Mouse (Mus musculus) forebrain, embryonic 12.5 days (tissue): ENCODE measurements around the gene Fth1. TPM values are rescaled to one million over a fixed set of nuclear protein-coding genes. Genes with fewer than 3 reads are reported as not detected.

Source experiments
- ATAC-seq: fragments of 200-750 bp; cut with Nextera tagmentation; 2 replicates; pipeline ENCODE4 v1.8.0; 2017; ENCODE audit warnings: moderate TSS enrichment; ENCODE audit not compliant: low FRiP score
- H3K27ac ChIP-seq: fragments of 300-500 bp; sonication (generic); 2 replicates; pipeline ENCODE4 v1.5.1; 2016; ENCODE audit warnings: mild to moderate bottlenecking
- H3K27me3 ChIP-seq: fragments of 300-500 bp; sonication (generic); 2 replicates; pipeline ENCODE4 v1.6.1; 2016; ENCODE audit warnings: mild to moderate bottlenecking
- H3K36me3 ChIP-seq: fragments of 300-500 bp; sonication (generic); replicated peaks from 2 replicates; pipeline ENCODE4 v1.6.1; 2016; ENCODE audit warnings: mild to moderate bottlenecking
- H3K4me1 ChIP-seq: fragments of 300-500 bp; sonication (generic); 2 replicates; pipeline ENCODE4 v1.6.1; 2016
- H3K4me2 ChIP-seq: fragments of 300-500 bp; sonication (generic); 2 replicates; pipeline ENCODE4 v1.6.1; 2016; ENCODE audit warnings: mild to moderate bottlenecking, moderate library complexity
- H3K4me3 ChIP-seq: fragments of 300-500 bp; sonication (generic); replicated peaks from 2 replicates; pipeline ENCODE4 v1.5.1; 2016; ENCODE audit warnings: mild to moderate bottlenecking
- H3K9ac ChIP-seq: fragments of 300-500 bp; sonication (generic); 2 replicates; pipeline ENCODE4 v1.6.1; 2016; ENCODE audit warnings: mild to moderate bottlenecking
- H3K9me3 ChIP-seq: fragments of 300-500 bp; sonication (generic); 2 replicates; pipeline ENCODE4 v1.6.1; 2016
- WGBS: fragments of 180-500 bp; shearing (Covaris S2); methylation state at CpG from one replicate; pipeline ENCODE4 v1.1.7; 2016; 5-methylcytosine and 5-hydroxymethylcytosine counted together
- polyA plus RNA-seq: library from polyadenylated mRNA; unstranded; fragments of >200 nt; fragmentation: Nextera tagmentation; extraction: Ambion mirVana; gene quantifications from 2 replicates; pipeline ENCODE4 v1.2.1, GENCODE M21; 2016

Fth1 gene
- polyA plus RNA-seq, 1 experiment from 2014 or later: 1,358 TPM

- ATAC-seq: no peak
- Histone ChIP-seq H3K4me1 (peaks cover 21% of the 10 kb centered on the region), H3K9me3 (no peaks in the 10 kb centered on the region), H3K36me3 (no peaks in the 10 kb centered on the region), H3K4me2 (no peak overlapping the region), H3K27me3 (peaks cover 12% of the 10 kb centered on the region; the same call in 1 of the 2 replicates), H3K9ac (no peak overlapping the region), H3K4me3 (no peak overlapping the region), H3K27ac (no peak overlapping the region)
- 79% methylated on average over 2 of the region's 2 CpGs for WGBS
Measured at GRCm38 (mm10) chr19:10021981-10022380, 41.6 kb downstream of the Fth1 start.

GRCm38 (mm10) chr19:10022414-10023303 is 42.3 kb downstream of the Fth1 start:
- ATAC-seq: no peak
- Histone ChIP-seq H3K9ac (peak overlapping the region; percentile 22; the same call in 1 of the 2 replicates), H3K9me3 (no peaks in the 10 kb centered on the region), H3K27me3 (peaks cover 12% of the 10 kb centered on the region; the same call in 1 of the 2 replicates), H3K4me2 (no peak overlapping the region), H3K36me3 (no peaks in the 10 kb centered on the region), H3K27ac (0 out of 2 replicates have a peak overlapping the region, but pooled peaks have one; percentile 25), H3K4me3 (no peak overlapping the region), H3K4me1 (peaks cover 16% of the 10 kb centered on the region)
- WGBS: 64% methylated on average over 5 of the region's 5 CpGs

GRCm38 (mm10) chr19:10023304-10023758 is 42.9 kb downstream of the Fth1 start:
- Histone ChIP-seq H3K4me1 (peaks cover 11% of the 10 kb centered on the region), H3K27ac (0 out of 2 replicates have a peak overlapping the region, but pooled peaks have one; percentile 9), H3K4me3 (no peak overlapping the region), H3K4me2 (no peak overlapping the region), H3K9ac (no peak overlapping the region), H3K27me3 (peaks cover 12% of the 10 kb centered on the region; the same call in 1 of the 2 replicates), H3K36me3 (no peaks in the 10 kb centered on the region), H3K9me3 (no peaks in the 10 kb centered on the region)
- no peak for ATAC-seq
- 68% methylated on average over 9 of the region's 9 CpGs for WGBS

GRCm38 (mm10) chr19:10025169-10025875 is 44.9 kb downstream of the Fth1 start:
- Histone ChIP-seq H3K4me1 (no peaks in the 10 kb centered on the region; the same call in 1 of the 2 replicates), H3K27ac (peak overlapping the region; percentile 31; the same call in 1 of the 2 replicates), H3K36me3 (no peaks in the 10 kb centered on the region), H3K4me2 (no peak overlapping the region), H3K4me3 (no peak overlapping the region), H3K9ac (no peak overlapping the region), H3K27me3 (no peaks in the 10 kb centered on the region), H3K9me3 (no peaks in the 10 kb centered on the region)
- WGBS: 27% methylated on average over 8 of the region's 8 CpGs
- ATAC-seq: 0 out of 2 replicates have a peak, but pooled peaks have one; percentile 33

GRCm38 (mm10) chr19:10029746-10030145 is 49.3 kb downstream of the Fth1 start:
- H3K9me3 ChIP-seq: no peaks in the 10 kb centered on the region
- H3K36me3 ChIP-seq: no peaks in the 10 kb centered on the region
- no peak overlapping the region for H3K9ac ChIP-seq
- no peak overlapping the region for H3K4me3 ChIP-seq
- no peaks in the 10 kb centered on the region; the same call in 1 of the 2 replicates for H3K4me1 ChIP-seq
- WGBS: 84% methylated on average over 2 of the region's 2 CpGs
- no peaks in the 10 kb centered on the region for H3K27me3 ChIP-seq
- no peak for ATAC-seq
- H3K27ac ChIP-seq: no peak overlapping the region
- H3K4me2 ChIP-seq: no peak overlapping the region

GRCm38 (mm10) chr19:10033211-10033973 is 53.0 kb downstream of the Fth1 start:
- no peak overlapping the region for H3K9ac ChIP-seq
- peak; percentile 58 for ATAC-seq
- no peak overlapping the region for H3K27ac ChIP-seq
- no peaks in the 10 kb centered on the region for H3K9me3 ChIP-seq
- no peak overlapping the region for H3K4me3 ChIP-seq
- no peaks in the 10 kb centered on the region for H3K36me3 ChIP-seq
- no peak overlapping the region for H3K4me2 ChIP-seq
- 33% methylated on average over 8 of the region's 8 CpGs for WGBS
- 0 out of 2 replicates have a peak, but pooled peaks cover 3% of the 10 kb centered on the region for H3K27me3 ChIP-seq
- H3K4me1 ChIP-seq: no peaks in the 10 kb centered on the region; the same call in 1 of the 2 replicates

- Histone ChIP-seq H3K9me3 (no peaks in the 10 kb centered on the region), H3K27me3 (peaks cover 3% of the 10 kb centered on the region; the same call in 1 of the 2 replicates), H3K9ac (no peak overlapping the region), H3K27ac (no peak overlapping the region), H3K4me3 (no peak overlapping the region), H3K4me1 (peaks cover 8% of the 10 kb centered on the region), H3K4me2 (no peak overlapping the region), H3K36me3 (no peaks in the 10 kb centered on the region)
- ATAC-seq: no peak
- WGBS: 85% methylated on average over 5 of the region's 5 CpGs
Measured at GRCm38 (mm10) chr19:10034356-10034755, 54.0 kb downstream of the Fth1 start.

Other genes starting within 250 kb of the Fth1 start
- not detected in 2 replicates for gene Scgb2a2, start 133.0 kb upstream of the Fth1 start, polyA plus RNA-seq
- gene Incenp, start 81.0 kb upstream of the Fth1 start, polyA plus RNA-seq: 147 and 149 TPM in 2 replicates
- 1.1 and 1.4 TPM in 2 replicates for gene Best1, start 21.0 kb downstream of the Fth1 start, polyA plus RNA-seq
- 19.0 and 22.7 TPM in 2 replicates for gene Rab3il1, start 21.1 kb downstream of the Fth1 start, polyA plus RNA-seq
- 5.6 and 7.4 TPM in 2 replicates for gene Fads3, start 61.0 kb downstream of the Fth1 start, polyA plus RNA-seq
- gene Fads2, start 121.1 kb downstream of the Fth1 start, polyA plus RNA-seq: 184 and 187 TPM in 2 replicates
- 187 and 195 TPM in 2 replicates for gene Fads1, start 202.3 kb downstream of the Fth1 start, polyA plus RNA-seq
- gene Tmem258, start 223.4 kb downstream of the Fth1 start, polyA plus RNA-seq: 336 and 355 TPM in 2 replicates
- 130 and 134 TPM in 2 replicates for gene Fen1, start 223.6 kb downstream of the Fth1 start, polyA plus RNA-seq